Mouse (Mus musculus) liver, embryonic 14.5 days (tissue): ENCODE measurements around the gene Il18r1. TPM values are rescaled to one million over a fixed set of nuclear protein-coding genes. Genes with fewer than 3 reads are reported as not detected.

Source experiments
- ATAC-seq: fragments of 200-750 bp; cut with Nextera tagmentation; 2 replicates; pipeline ENCODE4 v1.8.0; 2017; ENCODE audit warnings: moderate number of reproducible peaks, mild to moderate bottlenecking, moderate library complexity; ENCODE audit not compliant: insufficient read depth
- DNase-seq, 3 experiments: peaks; one replicate each; pipeline ENCODE4 v3.0.0-alpha.2; 2012 to 2013; ENCODE audit warnings: low read depth in 3 of 3, low spot score in 3 of 3
- H3K27ac ChIP-seq: fragments of 300-500 bp; sonication (generic); 2 replicates; pipeline ENCODE4 v1.5.1; 2014; ENCODE audit warnings: moderate library complexity, mild to moderate bottlenecking, control low read depth, inconsistent platforms
- H3K27me3 ChIP-seq: fragments of 300-500 bp; sonication (generic); 2 replicates; pipeline ENCODE4 v1.6.1; 2014; ENCODE audit warnings: mild to moderate bottlenecking, low read length, moderate library complexity; ENCODE audit not compliant: control insufficient read depth, insufficient read depth
- H3K36me3 ChIP-seq: fragments of 300-500 bp; sonication (generic); replicated peaks from 2 replicates; pipeline ENCODE4 v1.6.1; 2014; ENCODE audit warnings: low read depth; ENCODE audit not compliant: control insufficient read depth, insufficient read depth
- H3K4me1 ChIP-seq, 2 experiments: fragments of 200-500 bp in 1 of 2; fragments of 300-500 bp in 1 of 2; sonication (generic) in 1 of 2; replicated peaks; 2 replicates each; pipeline ENCODE4 v1.6.1; 2012 to 2014; ENCODE audit warnings: antibody characterized with exemption in 1 of 2, inconsistent platforms in 1 of 2, low read length in 1 of 2; ENCODE audit not compliant: control insufficient read depth in 2 of 2, insufficient read depth in 2 of 2
- H3K4me2 ChIP-seq: fragments of 300-500 bp; sonication (generic); 2 replicates; pipeline ENCODE4 v1.6.1; 2014; ENCODE audit warnings: low read depth, mild to moderate bottlenecking, control low read depth, moderate library complexity
- H3K4me3 ChIP-seq, 2 experiments: fragments of 200-500 bp in 1 of 2; fragments of 300-500 bp in 1 of 2; sonication (generic) in 1 of 2; 2 replicates each; pipeline ENCODE4 v1.5.1; 2012 to 2014; ENCODE audit warnings: low read depth in 2 of 2, low read length in 2 of 2, mild to moderate bottlenecking in 2 of 2, control low read depth in 1 of 2, inconsistent platforms in 1 of 2, moderate library complexity in 1 of 2; ENCODE audit not compliant: insufficient read depth in 1 of 2
- H3K9ac ChIP-seq: fragments of 300-500 bp; sonication (generic); replicated peaks from 2 replicates; pipeline ENCODE4 v1.6.1; 2014; ENCODE audit warnings: mild to moderate bottlenecking, control low read depth, moderate library complexity
- H3K9me3 ChIP-seq: fragments of 300-500 bp; sonication (generic); 2 replicates; pipeline ENCODE4 v1.6.1; 2016; ENCODE audit warnings: low read length, mixed read lengths; ENCODE audit not compliant: control insufficient read depth
- CTCF ChIP-seq: IDR thresholded peaks from 2 replicates; pipeline ENCODE4 v1.5.1; 2016; ENCODE audit warnings: antibody characterized with exemption, low read depth, control low read depth
- EP300 ChIP-seq: IDR thresholded peaks from 2 replicates; pipeline ENCODE4 v1.6.1; 2016; ENCODE audit warnings: antibody characterized with exemption, low read depth
- WGBS: fragments of 180-500 bp; shearing (Covaris S2); extraction: QIAGEN DNeasy Blood & Tissue Kit; methylation state at CpG from one replicate; pipeline ENCODE4 v1.1.7; 2014; ENCODE audit not compliant: insufficient replicate concordance; 5-methylcytosine and 5-hydroxymethylcytosine counted together
- polyA plus RNA-seq, 2 experiments: library from polyadenylated mRNA; depleted of rRNA in 1 of 2; stranded (reverse) in 1 of 2; unstranded in 1 of 2; fragments of >200 nt; fragmentation: Nextera tagmentation in 1 of 2; extraction: Ambion mirVana in 1 of 2; gene quantifications; 2 replicates each; pipeline versions ENCODE4 v1.2.1 to v1.2.3; 2012 to 2014

The Il18r1 gene
- polyA plus RNA-seq, 2 experiments: 0.04 to 0.07 TPM

DNA sequence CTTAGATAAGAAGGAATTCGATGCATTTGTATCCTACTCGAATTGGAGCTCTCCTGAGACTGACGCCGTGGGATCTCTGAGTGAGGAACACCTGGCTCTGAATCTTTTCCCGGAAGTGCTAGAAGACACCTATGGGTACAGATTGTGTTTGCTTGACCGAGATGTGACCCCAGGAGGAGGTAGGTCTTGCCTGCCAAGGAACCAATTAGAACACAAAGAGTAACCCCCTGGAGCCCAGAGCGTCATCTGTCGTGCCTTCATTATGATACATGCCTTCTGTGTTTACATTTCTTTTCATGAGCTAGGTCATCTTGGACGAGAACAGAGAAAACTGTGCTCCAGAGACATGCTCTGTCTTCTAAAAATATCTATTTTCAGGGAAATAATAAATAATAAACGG lies 82.4 kb downstream of the Il18r1 start:
- 54% methylated on average over 10 of the region's 10 CpGs for WGBS
- Histone ChIP-seq H3K27ac (no peak overlapping the region), H3K4me3 (no peak overlapping the region), H3K4me1 (no peaks in the 10 kb centered on the region), H3K9me3 (no peaks in the 10 kb centered on the region), H3K4me2 (no peak overlapping the region), H3K36me3 (no peaks in the 10 kb centered on the region), H3K27me3 (no peaks in the 10 kb centered on the region), H3K9ac (no peak overlapping the region)
- ATAC-seq (no peak), DNase-seq (no peak)
- TF ChIP-seq EP300 (no peak), CTCF (no peak)

Other genes with a start within 250 kb of the Il18r1 start
- 2.7 and 2.9 TPM in 2 replicates for gene Il1r1, start 240.5 kb upstream of the Il18r1 start, polyA plus RNA-seq (2012; rRNA removed)
- gene Il1r1, start 240.5 kb upstream of the Il18r1 start, polyA plus RNA-seq (2014; fragmentation: Nextera tagmentation; extraction: Ambion mirVana): 9.2 and 9.9 TPM in 2 replicates
- 0.80 and 0.91 TPM in 2 replicates for gene Il1rl2, start 140.9 kb upstream of the Il18r1 start, polyA plus RNA-seq (2012; rRNA removed)
- gene Il1rl2, start 140.9 kb upstream of the Il18r1 start, polyA plus RNA-seq (2014; fragmentation: Nextera tagmentation; extraction: Ambion mirVana): 0.52 and 0.91 TPM in 2 replicates
- gene Il1rl1, start 36.0 kb upstream of the Il18r1 start, polyA plus RNA-seq (2012; rRNA removed): 2.9 and 3.8 TPM in 2 replicates
- 2.7 and 3.0 TPM in 2 replicates for gene Il1rl1, start 36.0 kb upstream of the Il18r1 start, polyA plus RNA-seq (2014; fragmentation: Nextera tagmentation; extraction: Ambion mirVana)
- 0.31 and 0.73 TPM in 2 replicates for gene Il18rap, start 49.8 kb downstream of the Il18r1 start, polyA plus RNA-seq (2012; rRNA removed)
- gene Il18rap, start 49.8 kb downstream of the Il18r1 start, polyA plus RNA-seq (2014; fragmentation: Nextera tagmentation; extraction: Ambion mirVana): 1.0 and 1.1 TPM in 2 replicates
- not detected in 2 replicates for gene Slc9a4, start 114.5 kb downstream of the Il18r1 start, polyA plus RNA-seq (2012; rRNA removed)
- not detected in 2 replicates for gene Slc9a4, start 114.5 kb downstream of the Il18r1 start, polyA plus RNA-seq (2014; fragmentation: Nextera tagmentation; extraction: Ambion mirVana)
- gene Slc9a2, start 215.0 kb downstream of the Il18r1 start, polyA plus RNA-seq (2012; rRNA removed): 0.01 TPM in 2 replicates
- not detected in 2 replicates for gene Slc9a2, start 215.0 kb downstream of the Il18r1 start, polyA plus RNA-seq (2014; fragmentation: Nextera tagmentation; extraction: Ambion mirVana)